Mouse (Mus musculus): ENCODE results near the gene Fbxo8.

DNA sequence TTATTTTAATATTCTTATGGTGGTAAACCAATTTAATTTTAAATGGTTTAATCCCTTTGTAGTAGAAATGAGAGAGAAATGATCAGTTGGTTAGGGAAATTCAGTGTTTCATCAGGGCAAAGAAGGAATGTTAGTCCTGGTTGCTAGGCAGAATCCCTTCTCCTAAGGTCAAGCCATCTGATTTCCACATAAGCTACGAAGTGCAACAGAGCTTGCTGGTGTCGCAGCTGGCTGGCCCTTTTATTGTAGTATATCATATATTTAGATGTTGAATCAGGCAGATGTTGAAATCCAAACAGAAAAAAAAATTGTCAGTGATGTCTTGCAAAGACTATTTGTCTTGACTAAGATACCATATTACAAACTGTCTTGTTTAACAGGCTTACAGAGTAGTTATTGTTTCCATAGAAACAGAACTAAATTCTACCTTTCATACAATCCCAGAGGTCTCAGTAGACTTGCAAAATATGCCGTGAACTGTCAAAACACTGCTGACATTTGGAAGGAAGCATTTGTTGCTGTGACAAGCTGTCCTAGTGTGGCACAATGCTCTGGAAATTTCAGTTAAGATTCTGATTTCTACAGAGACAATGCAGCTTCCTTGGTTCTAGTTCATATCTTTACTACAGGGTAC is 42.5 kb upstream of the Fbxo8 start:
- no peak for TF ChIP-seq GATA1 (IDR thresholded peaks at IDR 0.05; ENCODE audit: borderline replicate concordance, low read length)
- no peak for TF ChIP-seq FLI1 (IDR thresholded peaks at IDR 0.05; ENCODE audit: low read length)

Measured in megakaryocyte, embryonic 14.5 days (primary cell).